Mouse (Mus musculus): ENCODE measurements around the gene Coq3. TPM values are rescaled to one million over a fixed set of nuclear protein-coding genes. Genes with fewer than 3 reads are reported as not detected.

The Coq3 gene
- total and polyA plus RNA-seq, 2 experiments = 3.6 to 17.9 TPM

DNA sequence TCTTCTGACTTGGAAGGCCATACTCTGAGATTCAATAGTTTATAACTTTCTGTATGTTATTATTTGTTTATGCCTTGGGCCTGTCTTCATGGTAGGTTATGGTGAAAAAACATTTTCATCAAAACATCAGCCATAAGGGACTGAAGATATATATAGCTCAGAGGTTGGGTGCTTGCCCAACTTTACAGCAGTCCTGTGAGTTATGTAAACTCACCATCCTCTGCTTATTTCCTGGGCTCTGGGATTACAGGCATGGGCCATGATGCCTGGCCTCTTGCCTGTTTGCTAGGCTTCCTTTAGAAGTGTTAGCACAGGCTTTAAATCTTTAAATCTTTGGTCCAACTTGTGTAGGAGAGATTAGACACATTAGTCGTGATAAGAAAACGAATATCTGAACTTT is 72.8 kb downstream of the Coq3 start:
- H3K27me3 ChIP-seq (ENCODE audit: control insufficient read depth, insufficient read depth, low read length) = no peaks in the 10 kb centered on the region
- WGBS = 39% methylated on average over 2 of the region's 2 CpGs

DNA sequence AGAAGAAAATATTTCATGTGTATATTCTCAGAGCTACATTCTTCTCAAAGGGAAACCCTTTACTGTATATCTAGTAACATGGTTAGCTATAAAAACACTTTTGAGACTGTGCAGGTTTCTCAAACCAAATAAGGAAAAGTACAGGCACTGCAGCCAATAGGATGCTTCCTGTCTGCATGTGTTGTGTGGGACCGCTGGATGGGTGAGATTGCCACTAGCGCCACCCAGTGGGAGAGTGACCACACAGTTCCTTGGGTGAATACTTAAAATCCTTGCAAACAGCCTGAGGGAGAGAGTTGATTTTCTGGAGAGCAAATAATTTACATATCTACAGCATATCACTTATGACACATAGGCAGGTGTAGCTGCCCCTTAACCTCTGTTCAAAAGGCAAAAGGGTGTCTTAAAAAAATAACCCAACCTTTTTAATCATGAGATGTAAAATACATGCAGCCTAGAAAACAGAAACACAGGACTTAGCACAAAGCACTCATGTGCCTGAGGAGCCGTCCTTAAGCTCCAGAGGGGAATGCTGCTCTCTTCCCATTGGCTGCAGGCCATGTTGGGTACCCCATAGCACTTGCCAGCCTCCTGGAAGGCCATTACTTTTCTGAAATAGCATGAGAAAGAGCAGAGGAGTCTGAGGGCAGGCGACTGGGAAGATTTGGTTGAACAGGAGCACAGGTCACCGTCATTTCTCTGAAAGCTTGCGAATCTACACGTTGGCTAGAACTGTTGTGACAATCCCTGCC is 78.3 kb downstream of the Coq3 start:
- H3K4me3 ChIP-seq (ENCODE audit: insufficient read depth, low read depth, low read length) = no peak overlapping the region
- no peaks in the 10 kb centered on the region for H3K27me3 ChIP-seq (ENCODE audit: control insufficient read depth, insufficient read depth, low read length)
- H3K36me3 ChIP-seq (ENCODE audit: control insufficient read depth, insufficient read depth, low read length) = no peaks in the 10 kb centered on the region
- no peak overlapping the region for H3K9ac ChIP-seq (ENCODE audit: low read depth, low read length)
- no peak overlapping the region for H3K27ac ChIP-seq (replicated peaks; ENCODE audit: insufficient read depth, low read depth, low read length)
- peak; percentile 21 for DNase-seq (ENCODE audit: extremely low read depth, low read depth, low spot score)
- 54% methylated on average over 7 of the region's 7 CpGs for WGBS
- TF ChIP-seq POLR2A (IDR thresholded peaks at IDR 0.05; ENCODE audit: extremely low read depth, insufficient read depth, low read length) (no peak), CTCF (IDR thresholded peaks at IDR 0.05; ENCODE audit: low read depth, low read length) (peak; percentile 72)
- no peaks in the 10 kb centered on the region for H3K4me1 ChIP-seq (ENCODE audit: control insufficient read depth, insufficient read depth, low read length)
- no peaks in the 10 kb centered on the region for H3K79me2 ChIP-seq (ENCODE audit: control insufficient read depth, insufficient read depth, low read length)

More for the DNA sequence above, 72.8 kb downstream of the Coq3 start:
- Histone ChIP-seq H3K4me1 (ENCODE audit: control insufficient read depth, insufficient read depth, low read length) (no peaks in the 10 kb centered on the region), H3K79me2 (ENCODE audit: control insufficient read depth, insufficient read depth, low read length) (no peaks in the 10 kb centered on the region), H3K4me3 (ENCODE audit: insufficient read depth, low read depth, low read length) (no peak overlapping the region), H3K9ac (ENCODE audit: low read depth, low read length) (no peak overlapping the region), H3K36me3 (ENCODE audit: control insufficient read depth, insufficient read depth, low read length) (no peaks in the 10 kb centered on the region), H3K27ac (replicated peaks; ENCODE audit: insufficient read depth, low read depth, low read length) (no peak overlapping the region)
- TF ChIP-seq CTCF (IDR thresholded peaks at IDR 0.05; ENCODE audit: low read depth, low read length) (no peak), POLR2A (IDR thresholded peaks at IDR 0.05; ENCODE audit: extremely low read depth, insufficient read depth, low read length) (no peak)
- DNase-seq (ENCODE audit: extremely low read depth, low read depth, low spot score) = no peak

Other genes with a start within 250 kb of the Coq3 start
- gene Prdm13, start 193.7 kb upstream of the Coq3 start, total RNA-seq (2014; rRNA removed) = not detected in 2 replicates
- not detected in 2 replicates for gene Prdm13, start 193.7 kb upstream of the Coq3 start, polyA plus RNA-seq (2012; rRNA removed)
- gene Ccnc, start 152.0 kb upstream of the Coq3 start, total RNA-seq (2014; rRNA removed) = 15.9 and 19.0 TPM in 2 replicates
- gene Ccnc, start 152.0 kb upstream of the Coq3 start, polyA plus RNA-seq (2012; rRNA removed) = 4.4 and 6.0 TPM in 2 replicates
- 10.2 and 11.8 TPM in 2 replicates for gene Usp45, start 112.5 kb upstream of the Coq3 start, total RNA-seq (2014; rRNA removed)
- 1.7 and 2.0 TPM in 2 replicates for gene Usp45, start 112.5 kb upstream of the Coq3 start, polyA plus RNA-seq (2012; rRNA removed)
- 23.7 and 32.0 TPM in 2 replicates for gene Tstd3, start 112.5 kb upstream of the Coq3 start, total RNA-seq (2014; rRNA removed)
- 5.4 and 8.3 TPM in 2 replicates for gene Tstd3, start 112.5 kb upstream of the Coq3 start, polyA plus RNA-seq (2012; rRNA removed)
- gene Pnisr, start 32.1 kb upstream of the Coq3 start, total RNA-seq (2014; rRNA removed) = 63.4 and 74.4 TPM in 2 replicates
- gene Pnisr, start 32.1 kb upstream of the Coq3 start, polyA plus RNA-seq (2012; rRNA removed) = 13.9 and 23.4 TPM in 2 replicates
- 0.07 and 0.09 TPM in 2 replicates for gene Faxc, start 51.7 kb downstream of the Coq3 start, total RNA-seq (2014; rRNA removed)
- gene Faxc, start 51.7 kb downstream of the Coq3 start, polyA plus RNA-seq (2012; rRNA removed) = 0.02 TPM in 1 of 2 replicates, not detected in the other

All from liver, adult 2 months (tissue).